Mouse (Mus musculus) liver, adult (tissue): ENCODE measurements at regions not wholly inside any gene's neighbourhood (a gene's known extent, or its start where the extent isn't known, plus 50 kb on each side); places are given as distances from the start of the nearest gene placed in this dataset.
A peak's percentile ranks its signal among the peaks of the same experiment; 100 is the strongest.

ENCODE experiments used
- GATA4 ChIP-seq: IDR thresholded peaks from 2 replicates; pipeline ENCODE4 v1.6.1; 2014; ENCODE audit warnings: mild to moderate bottlenecking, low read length; ENCODE audit not compliant: insufficient replicate concordance

DNA sequence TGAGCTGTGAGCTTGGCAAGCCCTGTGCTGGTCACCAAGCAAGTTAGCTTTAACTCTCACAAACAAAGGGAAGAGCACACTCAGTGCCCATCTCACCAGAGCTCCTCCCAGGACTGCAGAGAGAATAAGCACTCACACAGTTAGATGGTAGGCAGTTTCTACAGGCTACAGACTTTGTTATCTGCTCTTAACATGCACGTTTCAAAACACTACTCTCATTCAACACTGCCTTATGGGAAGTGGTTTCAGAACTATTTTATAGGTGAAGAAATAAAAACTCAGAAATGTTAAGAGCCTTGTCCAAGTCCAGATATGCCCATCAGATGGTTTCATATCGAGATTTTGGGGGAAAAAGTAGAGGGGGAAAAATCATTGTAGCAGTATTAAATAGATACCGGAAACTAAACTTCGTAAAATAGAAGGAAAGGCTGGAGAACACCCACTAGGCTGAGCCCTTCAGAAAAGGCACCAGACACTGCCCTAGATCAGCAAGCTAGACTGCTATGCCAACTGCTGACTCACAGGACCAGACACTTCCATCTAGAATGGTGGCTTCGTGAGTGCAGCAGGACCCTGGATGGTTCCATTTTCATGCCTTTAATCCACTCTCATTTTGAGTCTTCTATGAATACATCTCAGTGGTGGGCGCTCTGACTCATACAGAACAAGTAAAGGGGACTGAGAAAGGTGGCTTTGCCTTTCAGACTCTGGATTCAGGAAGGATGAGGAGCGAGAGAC, 51.3 kb upstream of the Serbp1 start:
- TF ChIP-seq GATA4: no peak

DNA sequence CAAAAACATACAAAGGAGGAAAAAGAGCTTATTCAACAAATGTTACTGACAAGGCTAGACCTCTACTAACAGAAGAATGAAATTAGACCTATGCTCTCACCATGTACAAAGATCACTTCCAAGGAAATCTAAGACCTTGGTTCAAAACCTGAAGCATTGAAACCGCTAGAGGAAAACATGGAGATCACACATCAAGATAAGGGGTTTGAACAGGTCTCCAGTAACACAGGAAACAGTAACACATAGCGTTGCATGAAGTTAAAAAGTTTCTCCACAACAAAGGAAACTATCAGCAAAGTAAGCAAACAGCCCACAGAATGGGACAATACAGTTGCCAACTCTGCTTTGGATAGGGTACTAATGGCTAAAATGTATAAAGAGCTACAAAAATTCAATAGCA, 53.3 kb upstream of the Serbp1 start:
- no peak for TF ChIP-seq GATA4

DNA sequence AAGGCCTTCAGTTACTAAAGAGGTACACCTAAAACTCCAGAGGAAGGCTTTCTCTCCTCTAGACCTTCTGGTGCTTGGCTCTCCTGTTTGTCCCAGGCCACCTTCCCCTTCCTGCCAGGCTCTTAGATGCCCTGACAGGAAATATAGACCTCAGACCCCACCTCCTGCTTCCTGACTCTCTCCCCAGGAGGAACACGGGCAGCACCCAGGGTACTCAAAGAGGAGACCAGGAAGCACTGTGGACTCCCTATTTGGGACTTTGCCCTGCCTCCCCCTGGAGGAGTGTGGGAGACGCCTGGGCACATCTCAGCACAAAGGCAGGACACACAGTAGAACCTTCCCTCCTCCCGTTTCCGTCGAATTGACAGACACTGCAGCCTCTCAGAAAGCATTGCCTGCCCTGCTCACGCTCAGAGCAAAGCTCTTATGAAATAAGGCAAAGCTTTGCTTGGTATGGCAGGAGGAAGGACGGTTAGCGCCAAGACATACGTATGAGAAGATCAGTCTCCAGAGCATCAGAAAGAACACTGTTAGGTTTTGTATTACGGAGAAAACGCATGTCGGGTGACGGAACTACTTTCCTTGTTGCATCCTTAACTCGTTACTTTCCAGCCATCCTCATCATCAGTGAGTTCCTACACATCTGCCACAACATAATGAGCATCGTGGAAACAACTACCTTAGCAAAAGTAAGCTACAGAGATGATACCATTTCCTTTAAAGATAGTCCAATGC, 54.3 kb upstream of the Serbp1 start:
- no peak for TF ChIP-seq GATA4

DNA sequence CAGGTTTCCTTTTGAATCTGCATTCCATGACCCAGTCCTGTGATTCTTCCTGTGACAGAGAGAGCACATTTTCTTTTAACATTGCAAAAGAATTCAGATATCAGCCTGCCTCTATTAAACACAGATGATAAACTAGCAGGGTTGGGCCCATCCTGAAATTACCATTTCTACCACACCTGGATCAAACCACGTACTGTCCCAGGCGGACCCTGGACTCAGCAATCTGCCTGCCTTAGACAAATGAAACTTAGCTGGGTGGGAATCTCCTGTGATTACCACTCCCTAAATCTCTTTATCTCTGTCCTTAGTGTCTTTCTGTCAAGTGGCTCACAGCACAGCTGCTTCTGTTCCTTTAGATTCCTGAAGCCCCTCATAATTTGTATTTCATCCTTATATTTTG, 55.5 kb upstream of the Serbp1 start:
- TF ChIP-seq GATA4: no peak

DNA sequence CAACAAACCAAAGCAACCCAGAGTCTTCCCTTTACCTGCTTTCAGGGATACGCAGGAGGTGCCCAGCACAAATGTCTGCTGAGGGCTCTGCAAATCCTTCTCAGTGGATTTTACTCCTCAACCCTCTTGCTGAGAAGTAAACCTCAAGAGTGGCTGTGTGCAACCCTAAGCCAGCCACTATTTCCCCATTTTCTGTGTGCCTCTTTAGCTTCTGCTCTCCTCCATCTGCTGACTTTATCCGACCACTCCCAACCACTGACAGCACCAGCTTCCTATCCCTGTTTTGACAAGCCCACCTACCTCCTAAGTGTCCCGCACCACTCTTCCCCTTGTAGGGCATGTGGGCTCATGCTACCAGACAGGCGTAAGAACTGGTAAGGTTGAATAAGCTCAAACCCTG, 56.5 kb upstream of the Serbp1 start:
- TF ChIP-seq GATA4: no peak

DNA sequence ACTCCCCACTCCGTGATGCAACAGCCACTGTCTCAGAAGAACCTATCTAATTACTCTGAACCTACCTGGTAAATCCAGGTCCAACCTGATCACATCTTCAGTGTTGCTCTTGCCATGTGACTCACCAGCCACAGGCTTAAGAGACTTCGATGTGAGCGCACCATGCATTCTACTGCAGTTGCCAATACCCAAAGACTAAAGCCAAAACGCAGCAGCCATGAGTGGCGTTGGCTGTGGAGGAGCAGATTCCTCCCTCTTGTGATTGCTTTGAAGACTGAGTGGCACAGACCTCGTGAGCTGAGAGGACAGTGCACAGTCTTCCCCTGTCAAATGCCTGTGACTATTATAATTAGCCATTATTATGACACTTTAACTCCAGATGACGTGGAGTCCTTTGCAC, 58.6 kb upstream of the Serbp1 start:
- no peak for TF ChIP-seq GATA4

DNA sequence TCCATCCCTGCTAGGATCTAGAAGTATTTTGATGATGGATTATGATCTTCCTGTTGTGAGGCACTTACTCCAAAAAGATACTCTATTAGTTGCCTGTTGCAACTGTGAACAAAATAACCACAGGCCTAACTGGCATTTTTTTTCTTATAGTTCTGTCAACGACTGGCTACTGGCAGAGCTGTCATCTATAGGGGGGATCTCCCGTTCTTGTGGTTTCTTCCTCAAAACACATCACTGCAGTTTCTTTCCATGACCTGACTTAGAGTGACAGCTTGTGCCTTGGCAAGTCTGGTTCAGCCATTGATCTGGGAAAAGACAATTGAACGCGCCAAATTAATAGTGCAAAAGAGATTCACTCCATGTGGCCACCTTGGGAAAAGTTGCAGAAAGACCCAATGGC, 59.4 kb upstream of the Serbp1 start:
- TF ChIP-seq GATA4: no peak

DNA sequence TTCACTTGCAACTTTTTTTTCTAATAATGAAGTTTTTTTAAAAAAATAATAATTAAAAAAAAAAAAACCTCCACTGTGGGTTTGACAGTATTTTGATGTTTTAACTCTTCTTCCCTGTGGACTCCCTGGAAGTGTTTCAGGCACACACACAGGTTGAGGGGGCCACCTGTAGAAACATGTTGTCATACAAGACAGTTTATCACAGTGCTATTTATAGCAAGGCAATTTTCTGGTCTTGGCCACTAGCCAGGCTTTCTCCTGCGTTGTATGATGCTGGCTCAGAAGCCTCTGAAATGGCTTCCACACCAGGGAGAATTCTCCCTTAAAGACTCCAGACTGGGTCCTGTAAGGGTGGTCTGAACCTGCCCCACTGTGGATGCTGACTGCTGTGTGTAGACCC, 59.9 kb upstream of the Serbp1 start:
- no peak for TF ChIP-seq GATA4

DNA sequence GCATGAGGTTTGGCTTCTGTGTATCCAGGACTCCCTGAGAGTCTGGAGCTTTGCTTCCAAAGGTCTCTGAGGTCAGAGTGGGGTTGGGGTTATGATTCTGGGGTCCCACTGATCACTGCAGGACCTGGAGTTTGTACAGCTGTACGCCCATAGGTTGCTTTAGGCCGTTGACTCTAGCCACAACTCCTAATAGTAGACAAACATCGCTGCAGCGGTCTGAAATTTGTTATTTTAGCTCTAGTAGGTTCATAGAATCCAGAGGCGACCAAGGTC, 67.4 kb upstream of the Serbp1 start:
- TF ChIP-seq GATA4: no peak

DNA sequence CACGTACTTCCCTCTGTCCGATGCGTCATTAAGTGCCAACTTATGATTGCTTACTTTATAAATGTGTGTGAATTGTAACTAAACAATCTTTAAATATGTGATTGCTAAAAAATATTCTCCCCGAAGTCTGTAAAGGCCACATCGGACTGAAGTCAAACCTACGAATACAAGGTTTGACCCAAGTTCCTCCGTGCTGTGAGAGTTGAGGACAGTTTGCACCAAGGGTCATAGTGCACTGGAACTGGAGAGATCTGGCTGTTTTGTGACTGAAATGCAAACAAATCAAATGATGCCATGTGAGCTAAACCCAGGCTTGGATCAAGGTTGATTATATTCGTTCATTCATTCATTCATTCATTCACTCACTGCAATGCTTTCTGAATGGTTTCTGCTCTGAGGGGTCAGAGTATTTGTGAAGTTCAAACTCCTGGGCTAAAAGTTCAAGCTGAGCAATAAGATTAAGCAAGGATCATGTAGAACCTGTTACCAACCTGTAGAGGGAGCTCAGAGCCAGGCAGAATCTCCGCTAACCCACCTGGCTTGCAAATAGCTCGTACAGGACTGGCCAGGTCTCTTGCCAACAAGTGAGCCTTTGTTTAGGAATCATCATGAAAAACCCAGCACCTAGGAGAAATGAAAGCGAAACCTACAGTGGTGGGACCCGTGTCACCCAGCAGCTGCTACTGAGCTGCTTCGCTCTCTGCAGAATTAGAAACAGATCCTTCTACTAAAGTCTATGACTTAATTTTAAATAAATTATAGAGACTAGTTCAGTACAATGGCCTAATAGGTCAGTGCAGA, 67.9 kb upstream of the Serbp1 start:
- TF ChIP-seq GATA4: peak; percentile 18; the same call in 1 of the 2 replicates

DNA sequence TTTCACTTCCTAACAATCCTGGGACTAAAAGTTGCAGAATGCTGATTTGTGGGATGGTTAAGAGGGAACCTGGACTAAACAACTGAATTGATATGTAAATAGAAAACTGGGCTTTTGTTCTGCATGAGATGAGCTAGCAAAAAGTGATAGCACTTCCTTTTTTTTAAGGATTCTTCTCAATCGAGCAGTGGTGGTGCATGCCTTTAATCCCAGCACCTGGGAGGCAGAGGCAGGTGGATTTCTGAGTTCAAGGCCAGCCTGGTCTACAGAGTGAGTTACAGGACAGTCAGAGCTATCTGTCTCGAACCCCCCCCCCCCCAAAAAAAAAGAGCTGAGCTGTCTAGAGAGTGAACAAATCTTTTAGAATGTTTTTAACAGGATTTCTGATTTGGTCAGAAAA, 69.2 kb upstream of the Serbp1 start:
- no peak for TF ChIP-seq GATA4

DNA sequence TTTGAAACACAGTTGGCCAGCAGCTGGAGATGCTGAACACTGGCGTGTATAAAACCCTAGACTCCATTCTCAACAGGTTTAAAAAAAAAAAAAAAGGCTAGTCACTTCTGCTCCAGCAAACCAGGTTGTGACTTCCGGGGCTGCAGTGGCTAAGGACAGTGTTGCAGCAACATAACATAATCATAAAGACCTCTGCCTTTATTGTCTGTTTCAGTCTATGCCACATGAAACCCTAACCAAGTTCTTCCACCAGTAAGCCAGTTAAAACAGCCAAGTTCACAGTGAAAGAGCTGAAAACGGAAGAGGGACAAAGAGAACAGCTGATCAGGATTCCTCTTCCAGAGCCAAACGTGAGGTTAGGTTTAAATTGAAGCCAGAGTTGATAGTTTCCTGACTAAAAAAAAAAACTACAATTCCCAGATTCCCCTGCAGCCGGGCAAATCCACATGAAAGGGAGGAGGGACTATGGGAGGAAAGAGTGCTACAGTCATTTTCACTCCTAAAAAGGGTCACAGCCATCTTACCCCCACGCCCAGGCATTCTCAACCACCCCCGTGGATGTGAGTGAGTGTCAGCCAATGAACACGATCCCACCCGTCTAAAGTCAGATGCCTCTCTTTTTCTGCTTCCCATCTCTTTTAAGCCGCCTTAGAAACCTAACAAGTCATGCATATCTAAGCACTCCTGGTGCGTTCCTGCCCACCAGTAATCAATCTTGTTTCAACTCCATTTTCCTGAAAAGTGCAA, 69.8 kb upstream of the Serbp1 start:
- TF ChIP-seq GATA4: no peak

DNA sequence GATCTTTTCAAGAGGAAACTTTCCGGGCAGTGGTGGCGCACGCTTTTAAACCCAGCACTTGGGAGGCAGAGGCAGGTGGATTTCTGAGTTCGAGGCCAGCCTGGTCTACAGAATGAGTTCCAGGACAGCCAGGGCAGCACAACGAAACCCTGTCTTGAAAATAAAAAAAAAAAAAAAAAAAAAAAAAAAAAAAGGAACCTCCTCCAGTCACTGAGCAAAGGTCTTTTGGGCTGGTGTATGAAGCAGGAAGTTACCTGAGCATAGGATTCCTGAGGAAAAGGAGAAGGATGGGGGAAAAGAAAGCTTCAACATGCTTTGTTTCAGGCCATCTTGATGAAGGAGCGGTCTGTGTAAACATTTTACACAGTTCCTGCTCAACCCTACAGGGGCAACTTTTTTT, 72.9 kb upstream of the Serbp1 start:
- no peak for TF ChIP-seq GATA4

DNA sequence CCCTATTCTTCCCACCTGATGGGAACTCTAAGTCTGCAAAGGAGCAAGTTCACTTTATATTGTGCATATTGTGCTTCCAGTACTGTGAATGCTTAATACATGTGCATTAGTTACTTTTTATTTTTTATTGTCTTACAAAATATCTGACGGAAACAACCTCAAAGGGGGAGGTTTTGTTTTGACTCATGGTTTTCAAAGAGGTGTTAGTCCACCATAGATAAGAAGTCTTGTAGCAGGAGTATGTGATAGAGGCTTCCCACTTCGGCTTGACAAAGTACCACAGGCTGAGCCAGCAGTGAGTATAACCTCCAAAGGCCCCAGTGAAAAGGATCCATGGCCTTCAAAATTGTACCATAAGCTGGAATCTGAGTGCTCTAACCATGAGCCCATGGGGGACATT, 74.0 kb upstream of the Serbp1 start:
- TF ChIP-seq GATA4: no peak

DNA sequence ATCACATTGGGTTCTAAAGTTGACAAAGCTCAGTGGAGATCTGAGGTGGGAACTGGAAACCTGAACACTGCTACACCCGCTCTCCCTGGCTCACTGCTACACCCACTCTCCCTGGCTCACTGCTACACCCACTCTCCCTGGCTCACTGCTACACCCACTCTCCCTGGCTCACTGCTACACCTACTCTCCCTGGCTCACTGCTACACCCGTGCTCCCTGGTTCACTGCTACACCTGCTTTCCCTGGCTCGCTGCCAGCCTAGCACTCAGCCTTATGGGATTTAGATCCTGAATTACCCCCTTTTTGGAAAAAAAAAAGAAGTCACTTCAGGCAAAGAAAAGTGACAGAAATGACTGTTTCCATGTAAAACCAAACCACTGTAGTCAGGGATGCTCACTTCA, 75.2 kb upstream of the Serbp1 start:
- no peak for TF ChIP-seq GATA4
